Mouse (Mus musculus) granulocyte monocyte progenitor cell, adult 5-6 weeks (primary cell): Measurements from ENCODE around the gene Pxmp2. TPM values are rescaled to one million over a fixed set of nuclear protein-coding genes. Genes with fewer than 3 reads are reported as not detected.

Experiments used
- ATAC-seq: replicated peaks from 2 replicates; pipeline ENCODE4 v1.8.0; 2016; ENCODE audit warnings: mild to moderate bottlenecking, moderate TSS enrichment, inconsistent platforms; ENCODE audit not compliant: poor library complexity, severe bottlenecking
- total RNA-seq, 2 experiments: library from RNA; stranded (forward) in 1 of 2; stranded (reverse) in 1 of 2; fragments of 200-712, 200-1000 nt in 1 of 2; fragments of >200 nt in 1 of 2; fragmentation: Nextera tagmentation in 1 of 2; gene quantifications; 2 replicates each; pipeline ENCODE4 v1.2.3; 2014 to 2017

Gene Pxmp2
- total RNA-seq, 2 experiments from 2014 or later = 6.3 TPM; not detected in 1

DNA sequence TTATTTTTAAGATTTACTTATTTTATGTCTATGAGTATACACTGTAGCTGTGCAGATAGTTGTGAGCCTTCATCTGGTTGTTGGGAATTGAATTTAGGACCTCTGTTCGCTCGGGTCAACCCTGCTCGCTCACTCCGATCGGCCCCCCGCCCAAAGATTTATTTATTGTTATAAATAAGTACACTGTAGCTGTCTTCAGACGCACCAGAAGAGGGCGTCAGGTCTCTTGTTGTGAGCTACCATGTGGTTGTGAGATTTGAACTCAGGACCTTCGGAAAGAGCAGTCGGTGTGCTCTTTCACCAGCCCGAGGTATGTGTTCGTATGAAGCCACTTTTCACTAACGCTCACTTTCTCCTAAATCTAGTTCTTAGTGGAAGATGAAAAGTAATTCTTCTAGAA lies 54.3 kb downstream of the Pxmp2 start:
- ATAC-seq = no peak

DNA sequence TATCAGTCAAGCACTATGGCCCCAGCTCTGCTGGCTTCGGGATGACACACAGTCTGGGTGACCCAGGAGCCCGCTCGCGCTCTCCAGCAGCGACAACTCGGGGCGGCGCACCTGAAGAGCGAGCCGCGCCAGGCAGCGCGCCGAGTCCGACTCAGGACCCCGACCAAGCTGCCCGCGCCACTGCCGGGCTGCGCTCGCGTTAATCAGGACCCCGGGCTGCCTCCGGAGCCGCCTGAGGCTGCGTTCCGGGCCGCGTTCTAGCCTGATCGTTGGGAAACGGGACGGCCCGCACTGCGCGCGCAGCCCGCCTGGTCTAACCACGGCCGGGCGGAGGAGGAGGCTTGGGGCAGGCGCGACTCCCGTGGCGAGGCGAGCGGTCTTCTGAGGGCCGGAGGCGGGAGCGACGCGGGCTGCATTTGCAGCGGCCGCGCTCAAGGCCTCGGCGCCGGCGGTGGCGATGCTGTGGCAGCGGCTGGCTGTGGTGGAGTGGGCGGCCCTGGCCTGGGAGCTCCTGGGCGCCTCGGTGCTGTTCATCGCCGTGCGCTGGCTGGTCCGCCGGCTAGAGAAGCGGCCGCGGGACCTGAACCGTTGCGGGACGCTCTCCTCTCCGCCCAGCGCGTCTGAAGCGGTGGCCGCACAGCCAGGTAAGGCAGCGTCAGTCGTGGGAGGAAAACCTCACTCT lies 55.1 kb downstream of the Pxmp2 start, which contains the start of gene Ankle2:
Gene Ankle2, plus strand, starts transcription at position 225 of the 682 bp plus-strand sequence.
- peak; percentile 88 for ATAC-seq

DNA sequence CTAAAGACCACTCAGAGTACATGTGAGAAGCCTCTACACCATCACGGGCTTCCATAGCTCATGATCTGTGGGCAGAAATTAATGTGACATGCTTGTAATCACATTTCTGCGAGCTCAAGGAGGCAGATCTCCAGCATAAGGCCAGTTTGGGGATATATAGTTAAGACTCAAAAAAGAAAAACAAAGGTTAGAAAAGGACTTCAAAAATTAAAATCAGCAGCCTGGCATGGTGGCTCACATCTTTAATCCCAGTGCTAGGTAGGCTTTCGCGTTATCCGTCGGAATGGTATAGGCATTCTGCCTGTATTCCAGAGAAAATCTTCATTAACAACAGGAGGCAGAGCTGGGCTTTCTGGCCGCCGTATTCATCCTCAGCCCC lies 55.6 kb downstream of the Pxmp2 start:
- ATAC-seq = no peak

DNA sequence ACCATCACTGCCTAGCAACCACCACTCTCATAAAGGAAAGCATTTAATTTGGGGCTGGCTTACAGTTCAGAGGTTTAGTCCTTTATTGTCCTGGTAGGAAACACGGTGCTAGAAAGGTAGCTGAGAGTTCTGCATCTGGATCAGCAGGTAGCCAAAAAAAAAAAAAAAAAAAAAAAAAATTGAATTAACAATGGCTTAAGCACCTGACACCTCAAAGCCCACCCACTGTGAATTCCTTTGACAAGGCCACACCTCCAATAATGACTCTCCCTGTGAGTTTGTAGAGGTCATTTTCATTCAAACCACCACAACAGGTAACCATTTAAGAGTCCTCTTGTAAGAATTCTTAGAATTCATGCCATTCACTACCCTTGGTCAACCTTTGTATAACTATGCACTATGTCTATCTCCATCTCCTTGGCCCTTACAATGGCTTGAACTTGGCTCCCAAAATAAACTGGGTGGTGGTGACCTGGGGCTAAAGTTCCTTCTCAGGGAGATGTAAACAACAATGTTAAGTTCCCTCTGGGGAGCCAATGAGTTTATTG lies 58.6 kb downstream of the Pxmp2 start:
- ATAC-seq = no peak

DNA sequence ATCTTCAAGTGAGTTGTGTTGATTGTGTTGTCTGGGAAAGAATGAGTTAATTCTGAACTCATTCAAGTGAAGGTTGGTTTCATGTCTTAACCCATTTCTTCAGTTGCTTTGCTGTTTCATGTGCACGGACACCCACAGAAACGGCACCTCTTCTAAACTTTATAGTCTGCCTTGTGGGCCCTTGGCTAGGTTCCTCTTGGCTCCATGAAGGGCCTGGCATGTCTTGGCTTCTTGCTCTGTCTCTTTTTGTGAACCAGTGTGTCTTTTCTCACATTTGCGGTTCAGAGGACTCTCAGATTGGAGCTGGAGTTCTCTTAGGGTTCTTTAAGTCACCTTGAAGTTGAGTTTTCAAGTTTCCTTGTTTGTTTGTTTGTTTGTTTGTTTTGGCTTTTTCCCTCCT lies 60.9 kb downstream of the Pxmp2 start:
- ATAC-seq = no peak

Other genes with a start within 250 kb of the Pxmp2 start
- gene Gm17655, start 213.7 kb downstream of the Pxmp2 start, total RNA-seq (2014; fragmentation: Nextera tagmentation) = 5.2 and 20.4 TPM in 2 replicates
- gene Gm17655, start 213.7 kb downstream of the Pxmp2 start, total RNA-seq (2017) = 4.4 and 12.0 TPM in 2 replicates
- gene Gm35315, start 191.8 kb downstream of the Pxmp2 start, total RNA-seq (2014; fragmentation: Nextera tagmentation) = 0.73 and 1.7 TPM in 2 replicates
- gene Gm35315, start 191.8 kb downstream of the Pxmp2 start, total RNA-seq (2017) = 0.72 and 1.6 TPM in 2 replicates
- gene Plcxd1, start 186.2 kb downstream of the Pxmp2 start, total RNA-seq (2014; fragmentation: Nextera tagmentation) = not detected in 2 replicates
- not detected in 2 replicates for gene Plcxd1, start 186.2 kb downstream of the Pxmp2 start, total RNA-seq (2017)
- 20.4 and 32.2 TPM in 2 replicates for gene Gtpbp6, start 178.0 kb downstream of the Pxmp2 start, total RNA-seq (2014; fragmentation: Nextera tagmentation)
- 9.2 and 14.0 TPM in 2 replicates for gene Gtpbp6, start 178.0 kb downstream of the Pxmp2 start, total RNA-seq (2017)
- gene Zfp605, start 176.1 kb downstream of the Pxmp2 start, total RNA-seq (2014; fragmentation: Nextera tagmentation) = 6.4 and 8.4 TPM in 2 replicates
- 3.3 and 9.3 TPM in 2 replicates for gene Zfp605, start 176.1 kb downstream of the Pxmp2 start, total RNA-seq (2017)
- 28.0 and 33.3 TPM in 2 replicates for gene Chfr, start 150.3 kb downstream of the Pxmp2 start, total RNA-seq (2014; fragmentation: Nextera tagmentation)
- 39.4 and 45.1 TPM in 2 replicates for gene Chfr, start 150.3 kb downstream of the Pxmp2 start, total RNA-seq (2017)
- 16.9 and 23.9 TPM in 2 replicates for gene Golga3, start 109.5 kb downstream of the Pxmp2 start, total RNA-seq (2014; fragmentation: Nextera tagmentation)
- gene Golga3, start 109.5 kb downstream of the Pxmp2 start, total RNA-seq (2017) = 19.4 and 22.8 TPM in 2 replicates
- 31.4 and 42.7 TPM in 2 replicates for gene Ankle2, start 55.2 kb downstream of the Pxmp2 start, total RNA-seq (2014; fragmentation: Nextera tagmentation)
- 53.1 and 68.9 TPM in 2 replicates for gene Ankle2, start 55.2 kb downstream of the Pxmp2 start, total RNA-seq (2017)
- 37.7 and 42.2 TPM in 2 replicates for gene Pgam5, start 16.3 kb downstream of the Pxmp2 start, total RNA-seq (2014; fragmentation: Nextera tagmentation)
- gene Pgam5, start 16.3 kb downstream of the Pxmp2 start, total RNA-seq (2017) = 41.4 and 45.0 TPM in 2 replicates
- 92.1 and 96.7 TPM in 2 replicates for gene Pole, start 120 bp upstream of the Pxmp2 start, total RNA-seq (2014; fragmentation: Nextera tagmentation)
- gene Pole, start 120 bp upstream of the Pxmp2 start, total RNA-seq (2017) = 46.4 and 48.5 TPM in 2 replicates
- gene P2rx2, start 57.0 kb upstream of the Pxmp2 start, total RNA-seq (2014; fragmentation: Nextera tagmentation) = not detected in 2 replicates
- not detected in 2 replicates for gene P2rx2, start 57.0 kb upstream of the Pxmp2 start, total RNA-seq (2017)
- gene Lrcol1, start 58.5 kb upstream of the Pxmp2 start, total RNA-seq (2014; fragmentation: Nextera tagmentation) = not detected in 2 replicates
- not detected in 2 replicates for gene Lrcol1, start 58.5 kb upstream of the Pxmp2 start, total RNA-seq (2017)
- gene Fbrsl1, start 162.3 kb upstream of the Pxmp2 start, total RNA-seq (2014; fragmentation: Nextera tagmentation) = 25.2 and 29.7 TPM in 2 replicates
- 9.5 and 12.6 TPM in 2 replicates for gene Fbrsl1, start 162.3 kb upstream of the Pxmp2 start, total RNA-seq (2017)